Mouse (Mus musculus): Measurements from ENCODE around the gene Gsn. TPM values are rescaled to one million over a fixed set of nuclear protein-coding genes. Genes with fewer than 3 reads are reported as not detected.

Gene Gsn
- total and polyA plus RNA-seq, 3 experiments: 24.2 to 54.2 (median 42.9) TPM

DNA sequence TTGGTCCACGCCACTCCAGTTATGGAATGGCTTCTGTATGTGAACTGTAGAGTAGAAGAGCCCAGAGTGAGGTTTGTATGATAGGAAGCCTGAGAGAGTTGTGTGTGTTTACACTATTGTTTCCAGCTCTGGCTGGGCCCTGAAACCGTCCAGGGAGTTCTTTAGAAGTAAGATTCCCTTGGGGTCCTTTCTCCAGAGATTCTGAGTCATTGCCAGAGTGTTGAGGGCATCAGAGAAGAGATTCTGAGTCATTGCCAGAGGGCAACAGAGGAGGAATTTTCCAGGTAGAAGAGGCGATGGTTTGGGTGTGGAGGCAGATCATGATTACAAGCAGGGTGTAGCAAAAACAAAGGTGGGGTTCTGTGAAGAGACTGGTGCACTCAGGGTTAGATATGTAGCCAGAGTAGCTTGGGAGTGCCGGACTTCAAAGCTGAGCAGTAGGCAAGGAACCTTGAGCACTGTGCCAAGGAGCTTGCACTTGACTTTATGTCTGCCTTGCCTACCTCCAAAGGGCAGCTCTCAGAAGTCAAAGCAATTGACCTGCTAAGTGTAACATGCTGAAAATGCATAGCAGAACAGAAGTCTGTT, 53.8 kb downstream of the Gsn start:
- peaks cover 3 to 15% of the 10 kb centered on the region in 2 experiments for H3K36me3 ChIP-seq (replicated peaks in 1 of 2; ENCODE audit: control insufficient read depth in 1 of 2, insufficient read depth in 1 of 2, low read length in 1 of 2)
- H3K9ac ChIP-seq (ENCODE audit: insufficient read depth, low read depth): no peak overlapping the region
- H3K9me3 ChIP-seq (replicated peaks; ENCODE audit: low read length): no peaks in the 10 kb centered on the region
- peaks cover 3 to 18% of the 10 kb centered on the region in 2 experiments; a peak in 3 of 4 replicates for H3K4me1 ChIP-seq (ENCODE audit: control insufficient read depth in 1 of 2, insufficient read depth in 2 of 2)
- H3K4me2 ChIP-seq (ENCODE audit: insufficient read depth, low read depth, poor library complexity, severe bottlenecking): no peak overlapping the region
- TF ChIP-seq CHD2 (IDR thresholded peaks at IDR 0.05; ENCODE audit: low read length) (no peak), IRF4 (IDR thresholded peaks at IDR 0.05; ENCODE audit: low read depth, low read length) (no peak), RCOR1 (conservative IDR thresholded peaks at IDR 0.05; ENCODE audit: low read depth, low read length) (no peak), JUN (IDR thresholded peaks at IDR 0.05; ENCODE audit: insufficient read depth, low read depth, low read length) (peak; percentile 32; the same call in 1 of the 2 replicates), EP300 (IDR thresholded peaks at IDR 0.05; ENCODE audit: low read length) (0 out of 2 replicates have a peak, but pooled peaks have one; percentile 41), USF1 (IDR thresholded peaks at IDR 0.05; ENCODE audit: low read depth, low read length) (no peak)
- no peak overlapping the region for H3K27ac ChIP-seq (ENCODE audit: insufficient read depth, low read depth)
- H3K27me3 ChIP-seq (replicated peaks): no peaks in the 10 kb centered on the region
- H3K4me3 ChIP-seq (replicated peaks in 1 of 3; ENCODE audit: low read depth in 2 of 3, low read length in 2 of 3, poor library complexity in 1 of 3): no peak overlapping the region
- in situ Hi-C loops (cut with MboI; ENCODE audit: low pct_ligation_motif_present, low pct_unique_long_range_greater_than_20kb, low sequenced_read_pairs): no loop called here
- DNase-seq (ENCODE audit: extremely low read depth): peak; percentile 15
- dilution Hi-C loops (cut with MboI; ENCODE audit: extremely low pct_ligation_motif_present, extremely low pct_unique_long_range_greater_than_20kb, low sequenced_read_pairs): no loop called here
- no peaks in the 10 kb centered on the region for H3K79me2 ChIP-seq (replicated peaks; ENCODE audit: control insufficient read depth, extremely low read depth, insufficient read depth, poor library complexity, severe bottlenecking)

GRCm38 (mm10) chr2:35314300-35314699, 58.1 kb downstream of the Gsn start:
- dilution Hi-C loops (cut with MboI; ENCODE audit: extremely low pct_ligation_motif_present, extremely low pct_unique_long_range_greater_than_20kb, low sequenced_read_pairs): no loop called here
- H3K36me3 ChIP-seq (replicated peaks in 1 of 2; ENCODE audit: control insufficient read depth in 1 of 2, insufficient read depth in 1 of 2, low read length in 1 of 2): no peaks in the 10 kb centered on the region

GRCm38 (mm10) chr2:35317604-35318003, 61.4 kb downstream of the Gsn start:
- no peak for DNase-seq (ENCODE audit: extremely low read depth)
- Histone ChIP-seq H3K4me3 (replicated peaks in 1 of 3; ENCODE audit: low read depth in 2 of 3, low read length in 2 of 3, poor library complexity in 1 of 3) (no peak overlapping the region), H3K27me3 (replicated peaks) (no peaks in the 10 kb centered on the region), H3K9me3 (replicated peaks; ENCODE audit: low read length) (no peaks in the 10 kb centered on the region), H3K9ac (ENCODE audit: insufficient read depth, low read depth) (no peak overlapping the region), H3K4me2 (ENCODE audit: insufficient read depth, low read depth, poor library complexity, severe bottlenecking) (no peak overlapping the region), H3K36me3 (replicated peaks in 1 of 2; ENCODE audit: control insufficient read depth in 1 of 2, insufficient read depth in 1 of 2, low read length in 1 of 2) (peaks cover 0 to 11% of the 10 kb centered on the region in 2 experiments), H3K27ac (ENCODE audit: insufficient read depth, low read depth) (no peak overlapping the region), H3K4me1 (ENCODE audit: control insufficient read depth in 1 of 2, insufficient read depth in 2 of 2) (peaks cover 0 to 7% of the 10 kb centered on the region in 2 experiments; a peak in 2 of 4 replicates), H3K79me2 (replicated peaks; ENCODE audit: control insufficient read depth, extremely low read depth, insufficient read depth, poor library complexity, severe bottlenecking) (no peaks in the 10 kb centered on the region)
- dilution Hi-C loops (cut with MboI; ENCODE audit: extremely low pct_ligation_motif_present, extremely low pct_unique_long_range_greater_than_20kb, low sequenced_read_pairs) (no loop called here), in situ Hi-C loops (cut with MboI; ENCODE audit: low pct_ligation_motif_present, low pct_unique_long_range_greater_than_20kb, low sequenced_read_pairs) (no loop called here)
- TF ChIP-seq RAD21 (IDR thresholded peaks at IDR 0.05; ENCODE audit: low read depth, low read length): no peak
- no peak for TF ChIP-seq CTCF (conservative IDR thresholded peaks at IDR 0.05 in 1 of 2, IDR thresholded peaks at IDR 0.05 in 1 of 2; ENCODE audit: low read depth in 2 of 2, low read length in 2 of 2)
- no peak for TF ChIP-seq NELFE (IDR thresholded peaks at IDR 0.05; ENCODE audit: low read depth, low read length)
- no peak for TF ChIP-seq NRF1 (IDR thresholded peaks at IDR 0.05; ENCODE audit: low read depth, low read length)
- no peak for TF ChIP-seq MAFK (IDR thresholded peaks at IDR 0.05; ENCODE audit: insufficient replicate concordance, low read length)

More at GRCm38 (mm10) chr2:35314300-35314699, 58.1 kb downstream of the Gsn start:
- no peak for DNase-seq (ENCODE audit: extremely low read depth)
- no peaks in the 10 kb centered on the region for H3K79me2 ChIP-seq (replicated peaks; ENCODE audit: control insufficient read depth, extremely low read depth, insufficient read depth, poor library complexity, severe bottlenecking)
- in situ Hi-C loops (cut with MboI; ENCODE audit: low pct_ligation_motif_present, low pct_unique_long_range_greater_than_20kb, low sequenced_read_pairs): no loop called here
- peaks cover 0 to 11% of the 10 kb centered on the region in 2 experiments; a peak in 2 of 4 replicates for H3K4me1 ChIP-seq (ENCODE audit: control insufficient read depth in 1 of 2, insufficient read depth in 2 of 2)
- TF ChIP-seq KAT2A (IDR thresholded peaks at IDR 0.05; ENCODE audit: insufficient replicate concordance, low read length) (no peak), USF2 (conservative IDR thresholded peaks at IDR 0.05; ENCODE audit: low read depth, low read length) (no peak), TBP (conservative IDR thresholded peaks at IDR 0.05; ENCODE audit: low read depth, low read length) (no peak), IRF4 (IDR thresholded peaks at IDR 0.05; ENCODE audit: low read depth, low read length) (no peak), BHLHE40 (IDR thresholded peaks at IDR 0.05; ENCODE audit: low read depth, low read length) (no peak), MYC (IDR thresholded peaks at IDR 0.05; ENCODE audit: low read depth, low read length) (no peak), E2F4 (IDR thresholded peaks at IDR 0.05; ENCODE audit: insufficient replicate concordance, low read depth, low read length) (no peak)
- no peak overlapping the region for H3K27ac ChIP-seq (ENCODE audit: insufficient read depth, low read depth)
- H3K9me3 ChIP-seq (replicated peaks; ENCODE audit: low read length): no peaks in the 10 kb centered on the region
- H3K4me3 ChIP-seq (replicated peaks in 1 of 3; ENCODE audit: low read depth in 2 of 3, low read length in 2 of 3, poor library complexity in 1 of 3): no peak overlapping the region
- H3K27me3 ChIP-seq (replicated peaks): no peaks in the 10 kb centered on the region
- no peak overlapping the region for H3K9ac ChIP-seq (ENCODE audit: insufficient read depth, low read depth)
- no peak overlapping the region for H3K4me2 ChIP-seq (ENCODE audit: insufficient read depth, low read depth, poor library complexity, severe bottlenecking)
